Mouse (Mus musculus) right cerebral cortex, postnatal 4 days (tissue): ENCODE measurements around the gene 1700003E16Rik.

Experiments used
- DNase-seq: peaks from one replicate; pipeline ENCODE4 v3.0.0-alpha.2; 2022

The 1700003E16Rik gene

GRCm38 (mm10) chr6:83156259-83156684 lies at the start of gene 1700003E16Rik, which contains the start of gene Wdr54:
TSS of gene 1700003E16Rik (plus strand) at chr6:83156404.
TSS of gene Wdr54 (minus strand) at chr6:83156397.
- DNase-seq, result peak; percentile 77

DNA sequence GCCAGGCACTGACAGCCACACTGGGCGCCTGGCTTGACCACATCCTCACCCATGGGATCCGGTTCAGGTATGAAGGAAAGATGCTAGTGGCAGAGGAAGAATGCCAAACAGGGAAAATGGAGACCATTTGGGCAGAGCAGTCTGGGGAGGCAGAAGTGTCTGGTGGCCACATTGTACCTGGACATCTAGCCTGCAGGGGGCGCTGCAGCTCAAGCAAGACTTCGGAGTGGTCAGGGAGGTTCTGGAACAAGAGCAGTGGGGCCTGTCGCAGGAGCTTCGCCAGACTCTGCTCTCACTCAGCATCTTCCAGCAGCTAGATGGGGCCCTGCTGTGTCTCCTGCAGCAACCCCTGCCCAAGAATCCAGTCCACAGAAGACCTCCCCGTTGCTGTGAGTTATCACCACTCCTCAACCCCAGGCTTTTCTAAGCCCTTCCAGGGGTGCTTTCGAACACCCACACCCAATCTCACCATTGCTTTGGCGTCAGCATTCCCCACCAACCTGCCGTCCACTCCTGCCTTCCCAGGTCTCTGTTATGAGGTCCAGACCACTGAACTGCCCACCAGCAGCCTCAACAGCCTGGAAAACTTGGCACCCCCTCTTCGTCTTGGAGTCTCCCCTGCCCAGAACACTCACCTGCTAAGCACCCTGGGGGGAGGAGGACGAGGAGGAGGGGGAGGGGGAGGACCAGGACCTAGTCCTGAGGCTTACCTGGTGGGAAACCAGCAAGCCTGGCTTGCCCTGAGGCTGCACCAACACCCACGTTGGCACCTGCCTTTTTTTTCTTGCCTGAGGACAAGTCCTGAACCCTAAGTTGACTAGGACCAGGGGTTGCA lies 48.4 kb upstream of the 1700003E16Rik start:
- peak; percentile 76 for DNase-seq

- peak; percentile 82 for DNase-seq
Measured at GRCm38 (mm10) chr6:83108762-83109668, 47.2 kb upstream of the 1700003E16Rik start, which contains the start of gene Mrpl53. TSS of gene Mrpl53 (plus strand) at chr6:83109040.

DNA sequence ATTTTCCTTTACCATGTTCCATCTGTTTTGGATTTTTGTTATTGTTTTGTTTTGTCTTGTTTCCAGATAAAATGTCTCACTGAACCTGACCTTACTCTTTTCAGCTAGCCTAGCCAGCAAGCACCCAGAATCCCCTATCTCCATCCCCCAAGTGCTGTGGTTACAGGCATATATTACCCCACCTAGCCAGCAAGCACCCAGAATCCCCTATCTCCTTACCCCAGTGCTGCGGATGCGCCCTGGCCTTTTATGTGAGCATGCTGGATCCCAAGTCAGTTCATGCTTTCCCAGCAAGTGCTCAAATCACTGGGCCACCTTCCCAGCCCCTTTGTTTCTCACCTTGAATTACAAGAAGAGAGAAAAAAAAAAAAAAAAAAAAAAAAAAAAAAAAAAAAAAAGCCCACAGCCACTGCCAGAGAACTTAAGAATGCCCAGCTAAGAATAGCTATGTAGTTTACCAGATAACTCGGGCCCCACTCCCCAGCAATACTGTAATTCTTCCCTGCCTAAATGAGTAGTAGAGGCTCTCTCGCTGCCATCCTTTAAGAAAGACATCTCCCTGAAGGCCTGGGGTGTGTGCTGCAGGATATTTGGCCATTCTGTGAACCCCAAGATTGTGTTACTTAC lies 44.6 kb upstream of the 1700003E16Rik start:
- DNase-seq, result no peak

DNA sequence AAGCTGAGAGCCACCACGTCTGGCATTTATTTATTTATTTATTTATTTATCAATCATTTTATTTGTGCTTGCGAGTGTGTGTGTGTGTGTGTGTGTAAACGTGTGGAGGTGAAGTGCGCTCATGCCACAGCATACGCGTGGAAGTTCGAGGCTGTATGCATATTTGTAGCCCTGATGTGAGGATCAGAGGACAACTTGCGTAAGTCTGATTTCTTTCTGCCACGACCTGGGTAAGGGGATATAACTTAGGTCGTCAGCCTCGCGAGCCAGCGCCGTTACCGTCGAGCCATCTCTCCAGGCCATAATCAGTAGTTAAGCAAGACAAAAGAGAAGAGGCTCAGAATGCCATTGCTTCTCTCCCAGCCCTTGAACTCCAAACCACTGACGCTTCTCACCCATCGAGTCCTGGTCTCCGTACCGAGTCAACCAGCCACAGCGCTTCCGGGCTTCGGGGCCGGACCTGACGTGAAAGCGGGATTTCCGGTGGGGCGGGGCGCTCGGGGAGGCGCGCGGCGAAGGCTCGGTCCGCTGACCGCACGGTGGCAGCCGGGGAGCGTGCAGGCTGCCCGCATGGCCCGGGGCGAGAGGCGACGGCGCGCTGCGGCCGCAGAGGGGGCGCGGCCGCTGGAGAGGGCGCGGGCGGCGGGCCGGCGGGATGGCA lies 41.1 kb upstream of the 1700003E16Rik start, which contains the start of gene Mogs:
TSS of gene Mogs (plus strand) at position 486 of the 661 bp plus-strand sequence.
- DNase-seq, result peak; percentile 90

GRCm38 (mm10) chr6:83115682-83116372 lies 40.4 kb upstream of the 1700003E16Rik start:
- DNase-seq, result no peak

- DNase-seq, result no peak
Measured at GRCm38 (mm10) chr6:83116373-83117164, 39.6 kb upstream of the 1700003E16Rik start.

GRCm38 (mm10) chr6:83117165-83117438 lies 39.1 kb upstream of the 1700003E16Rik start:
- DNase-seq, result no peak

- DNase-seq, result no peak
Measured at GRCm38 (mm10) chr6:83117616-83118015, 38.6 kb upstream of the 1700003E16Rik start.

DNA sequence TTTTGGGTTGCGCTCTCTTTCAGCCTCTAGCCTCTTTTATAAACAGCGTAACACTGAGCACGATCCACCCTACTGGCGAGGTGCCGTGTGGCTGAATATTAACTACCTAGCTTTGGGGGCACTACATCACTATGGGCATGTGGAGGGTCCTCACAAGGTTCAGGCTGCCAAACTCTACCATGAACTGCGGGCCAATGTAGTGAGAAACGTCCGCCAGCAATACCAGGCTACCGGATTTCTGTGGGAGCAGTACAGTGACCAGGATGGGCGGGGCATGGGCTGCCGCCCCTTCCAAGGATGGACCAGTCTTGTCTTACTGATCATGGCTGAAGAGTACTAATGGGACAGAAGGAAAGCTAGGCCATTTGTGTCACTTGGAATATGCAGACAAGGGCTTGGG lies 37.8 kb upstream of the 1700003E16Rik start:
- no peak for DNase-seq

- no peak for DNase-seq
Measured at GRCm38 (mm10) chr6:83118825-83119733, 37.1 kb upstream of the 1700003E16Rik start.

GRCm38 (mm10) chr6:83119734-83120051 lies 36.5 kb upstream of the 1700003E16Rik start:
- DNase-seq, result no peak

DNA sequence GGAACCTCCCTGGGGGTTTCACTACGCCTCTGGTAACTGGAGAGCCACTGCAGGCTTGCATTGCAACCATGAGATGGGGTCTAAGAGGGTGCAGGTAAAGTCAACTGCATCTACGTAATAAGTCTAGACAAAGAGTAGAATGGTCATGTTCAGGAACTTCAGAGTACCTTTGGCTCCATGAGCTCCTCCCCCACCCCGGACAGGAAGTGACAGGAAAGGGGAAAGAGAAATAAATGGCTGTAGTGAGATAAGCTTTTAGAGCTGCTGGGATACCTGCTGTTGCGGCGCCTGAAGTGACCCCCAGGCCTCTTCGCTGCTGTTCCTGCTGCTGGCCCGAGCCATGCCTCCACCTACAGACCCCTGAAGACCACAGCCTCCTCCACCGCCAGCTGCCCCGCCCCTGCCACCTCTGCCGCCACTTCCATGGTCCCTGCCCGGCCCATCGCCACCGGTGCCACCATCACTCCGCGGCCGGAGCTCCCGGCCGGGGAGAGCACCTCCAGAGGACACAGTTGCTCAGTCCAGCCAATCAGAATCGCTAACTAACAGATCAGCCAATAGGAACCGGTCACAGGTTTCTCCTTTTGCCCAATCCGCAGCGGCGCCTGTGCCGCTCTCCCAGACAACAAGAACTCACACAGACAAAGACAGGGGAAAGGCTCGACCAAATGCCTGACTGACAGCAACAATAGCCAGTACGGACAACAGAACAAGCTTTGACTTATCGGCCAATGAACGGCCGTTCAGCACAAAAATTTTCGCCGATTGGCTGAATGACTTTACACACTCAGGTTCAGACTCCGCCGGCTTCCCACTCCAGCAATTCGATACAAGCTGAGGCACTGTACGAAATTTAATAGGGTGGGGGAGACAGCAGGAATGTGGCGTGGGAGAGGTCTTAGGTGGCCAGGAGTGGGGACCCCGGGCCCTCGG lies 35.0 kb upstream of the 1700003E16Rik start, which contains the start of gene Wbp1:
TSS of gene Wbp1 (minus strand) at position 630 of the 933 bp plus-strand sequence.
- peak; percentile 80 for DNase-seq

DNA sequence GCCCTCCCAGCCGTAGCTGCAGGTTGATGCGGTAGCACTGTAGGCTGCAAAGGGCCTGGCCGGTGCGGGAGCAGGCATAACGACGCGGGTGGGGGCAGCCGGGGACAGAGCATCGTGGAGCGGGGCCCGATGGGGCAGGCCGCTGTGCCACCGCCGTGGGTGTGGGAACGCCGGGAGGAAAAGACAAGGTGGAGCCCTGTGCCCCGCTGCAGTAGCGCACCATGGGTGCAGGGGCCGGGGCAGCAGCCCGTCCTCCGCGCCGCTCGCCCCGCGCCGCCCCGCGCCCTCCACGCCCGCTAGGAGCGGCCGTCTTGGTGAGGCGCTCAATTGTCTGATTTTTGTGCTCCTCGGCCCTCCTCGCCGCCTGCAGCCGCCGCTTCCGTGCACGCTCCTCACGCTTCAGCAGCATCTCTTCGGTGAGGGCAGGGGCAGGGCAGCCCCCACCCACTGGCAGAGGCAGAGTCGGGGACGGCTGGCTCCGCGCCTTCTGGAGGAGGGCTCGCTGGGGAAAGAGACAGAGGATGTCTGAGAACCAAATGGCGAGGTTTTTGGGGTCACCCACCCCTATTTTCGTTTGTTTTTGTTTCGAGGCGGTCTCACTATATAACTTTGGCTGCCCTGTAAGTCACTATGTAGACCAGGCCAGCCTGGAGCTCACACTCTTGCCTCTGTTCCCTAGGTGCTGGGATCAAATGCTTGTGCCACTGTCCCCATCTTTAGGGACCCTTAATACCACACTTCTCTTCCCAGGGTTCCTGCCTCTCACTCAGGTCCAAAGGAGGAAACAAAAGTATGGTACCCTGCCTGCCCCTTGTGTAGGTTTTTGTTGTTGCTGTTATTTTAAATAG lies 34.1 kb upstream of the 1700003E16Rik start:
- DNase-seq, result no peak

- no peak for DNase-seq
Measured at GRCm38 (mm10) chr6:83122961-83123360, 33.2 kb upstream of the 1700003E16Rik start.

GRCm38 (mm10) chr6:83124851-83125312 lies 31.3 kb upstream of the 1700003E16Rik start:
- peak; percentile 86 for DNase-seq

- no peak for DNase-seq
Measured at GRCm38 (mm10) chr6:83125331-83125730, 30.9 kb upstream of the 1700003E16Rik start, which contains the start of gene Ino80b. TSS of gene Ino80b (minus strand) at chr6:83125431.

DNA sequence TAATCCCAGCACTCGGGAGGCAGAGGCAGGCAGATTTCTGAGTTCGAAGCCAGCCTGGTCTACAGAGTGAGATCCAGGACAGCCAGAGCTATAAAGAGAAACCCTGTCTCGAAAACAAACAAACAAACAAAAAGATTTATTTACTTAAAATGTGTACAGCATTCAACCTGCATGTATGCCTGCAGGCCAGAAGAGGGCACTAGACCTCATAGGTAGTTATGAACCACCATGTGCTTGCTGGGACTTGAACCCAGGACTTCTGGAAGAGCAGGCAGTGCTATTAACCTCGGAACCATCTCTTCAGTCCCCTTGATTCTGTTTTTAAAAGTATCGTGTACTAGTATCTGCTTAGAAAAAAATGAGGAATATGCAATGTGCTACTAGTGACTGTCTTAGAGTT lies 28.8 kb upstream of the 1700003E16Rik start:
- DNase-seq, result no peak
